In genomic region chr1:184066460-184067287, GRCm38 (mm10) we compare ENCODE assay signal across 8 mouse cellular contexts. TPM values are rescaled to one million over a fixed set of nuclear protein-coding genes. Genes with fewer than 3 reads are reported as not detected.
DNase-seq lines count a peak whose midpoint lies in the region; ATAC-seq lines count a peak whose summit lies in the region.

No protein-coding gene starts in this region.

- 50% methylated on average over 11 of the region's 11 CpGs for WGBS in midbrain, embryonic 14.5 days

- H3K36me3 ChIP-seq in midbrain, embryonic 14.5 days (ENCODE audit: control insufficient read depth, insufficient read depth, low read length): 0 out of 2 replicates have a peak, but pooled peaks cover 7% of the 10 kb centered on the region

- ATAC-seq in CD4-positive, CD25-positive, alpha-beta regulatory T cell, adult 4 months: no peak
- peak; percentile 83 for ATAC-seq in granulocyte monocyte progenitor cell, adult 5-6 weeks (replicated peaks; ENCODE audit: poor library complexity, severe bottlenecking)
- ATAC-seq in midbrain, embryonic 14.5 days (ENCODE audit: low FRiP score, low TSS enrichment): no peak; the same call in 1 of the 2 replicates

- no peaks in the 10 kb centered on the region for H3K27me3 ChIP-seq in midbrain, embryonic 14.5 days (ENCODE audit: control insufficient read depth, insufficient read depth, low read length)

- no peak overlapping the region for H3K4me2 ChIP-seq in midbrain, embryonic 14.5 days (ENCODE audit: low read length)

- peak; percentile 33 for DNase-seq in CD4-positive, CD25-positive, alpha-beta regulatory T cell, adult 2 months (ENCODE audit: low read depth, low spot score)
- peak; percentile 74 for DNase-seq in Muller cell, postnatal 12 days (ENCODE audit: inconsistent ontology term)
- DNase-seq in midbrain, embryonic 14.5 days: peak; percentile 38
- DNase-seq in adrenal gland, postnatal 14 days: no peak
- DNase-seq in cerebellum, postnatal 4 days (ENCODE audit: low spot score in 2 of 2): no peak
- no peak for DNase-seq in ovary, adult 18-20 months (ENCODE audit: low spot score)

- H3K4me1 ChIP-seq in midbrain, embryonic 14.5 days (ENCODE audit: control insufficient read depth, insufficient read depth, low read length): peaks cover 14% of the 10 kb centered on the region

- no peak overlapping the region for H3K4me3 ChIP-seq in midbrain, embryonic 14.5 days (replicated peaks; ENCODE audit: low read depth, low read length)

- H3K9me3 ChIP-seq in midbrain, embryonic 14.5 days (ENCODE audit: control insufficient read depth, low read length): no peaks in the 10 kb centered on the region

- H3K9ac ChIP-seq in midbrain, embryonic 14.5 days (replicated peaks; ENCODE audit: low read length): no peak overlapping the region

- peak overlapping the region; percentile 64 for H3K27ac ChIP-seq in midbrain, embryonic 14.5 days (replicated peaks; ENCODE audit: low read depth, low read length)

RNA-seq across cellular contexts. Expression of gene 1700056E22Rik, which starts 32.6 kb away (rescaled TPM):
- under 1 TPM in 1 of 2 experiments, not detected in 1; 0.94 TPM for polyA plus RNA-seq in CD4-positive, CD25-positive, alpha-beta regulatory T cell, adult 4 months (2017; shearing (Covaris generic))
- not detected in 2 replicates for total RNA-seq in granulocyte monocyte progenitor cell, adult 5-6 weeks (2014; fragmentation: Nextera tagmentation)
- 0.95 TPM in 1 of 2 replicates, not detected in the other for total RNA-seq in granulocyte monocyte progenitor cell, adult 5-6 weeks (2017)
- polyA plus RNA-seq in midbrain, embryonic 14.5 days (2014; fragmentation: Nextera tagmentation; extraction: Ambion mirVana): 0.77 and 1.4 TPM in 2 replicates
- 5.4 and 5.7 TPM in 2 replicates for total RNA-seq in adrenal gland, postnatal 14 days (2021)

RNA-seq across cellular contexts. Expression of gene Dusp10, which starts 53.6 kb away (rescaled TPM):
- polyA plus RNA-seq in CD4-positive, CD25-positive, alpha-beta regulatory T cell, adult 4 months (2017; shearing (Covaris generic)): 10 to 100 TPM; 17.7 to 21.3 TPM
- total RNA-seq in granulocyte monocyte progenitor cell, adult 5-6 weeks (2014; fragmentation: Nextera tagmentation): 0.96 and 1.4 TPM in 2 replicates
- 2.8 and 5.8 TPM in 2 replicates for total RNA-seq in granulocyte monocyte progenitor cell, adult 5-6 weeks (2017)
- polyA plus RNA-seq in midbrain, embryonic 14.5 days (2014; fragmentation: Nextera tagmentation; extraction: Ambion mirVana): 4.0 and 4.5 TPM in 2 replicates
- 19.0 and 19.6 TPM in 2 replicates for total RNA-seq in adrenal gland, postnatal 14 days (2021)

Comparison
In these comparisons a context has a peak if more than half of its experiments do, and no peak if none do; other contexts are left out.
1. DNase-seq: peak in CD4-positive, CD25-positive, alpha-beta regulatory T cell, adult 2 months (single experiment), Muller cell, postnatal 12 days (single experiment) and midbrain, embryonic 14.5 days (single experiment); none in adrenal gland, postnatal 14 days (single experiment), cerebellum, postnatal 4 days (0 of 2) and ovary, adult 18-20 months (single experiment).